Mouse (Mus musculus): ENCODE results near the gene Plau. TPM values are rescaled to one million over a fixed set of nuclear protein-coding genes. Genes with fewer than 3 reads are reported as not detected.

The Plau gene
- 64.6 TPM for polyA plus RNA-seq (2014; fragmentation: Illumina TruSeq; extraction: RNeasy Lipid Tissue Mini Kit (QIAGEN cat#74804))

DNA sequence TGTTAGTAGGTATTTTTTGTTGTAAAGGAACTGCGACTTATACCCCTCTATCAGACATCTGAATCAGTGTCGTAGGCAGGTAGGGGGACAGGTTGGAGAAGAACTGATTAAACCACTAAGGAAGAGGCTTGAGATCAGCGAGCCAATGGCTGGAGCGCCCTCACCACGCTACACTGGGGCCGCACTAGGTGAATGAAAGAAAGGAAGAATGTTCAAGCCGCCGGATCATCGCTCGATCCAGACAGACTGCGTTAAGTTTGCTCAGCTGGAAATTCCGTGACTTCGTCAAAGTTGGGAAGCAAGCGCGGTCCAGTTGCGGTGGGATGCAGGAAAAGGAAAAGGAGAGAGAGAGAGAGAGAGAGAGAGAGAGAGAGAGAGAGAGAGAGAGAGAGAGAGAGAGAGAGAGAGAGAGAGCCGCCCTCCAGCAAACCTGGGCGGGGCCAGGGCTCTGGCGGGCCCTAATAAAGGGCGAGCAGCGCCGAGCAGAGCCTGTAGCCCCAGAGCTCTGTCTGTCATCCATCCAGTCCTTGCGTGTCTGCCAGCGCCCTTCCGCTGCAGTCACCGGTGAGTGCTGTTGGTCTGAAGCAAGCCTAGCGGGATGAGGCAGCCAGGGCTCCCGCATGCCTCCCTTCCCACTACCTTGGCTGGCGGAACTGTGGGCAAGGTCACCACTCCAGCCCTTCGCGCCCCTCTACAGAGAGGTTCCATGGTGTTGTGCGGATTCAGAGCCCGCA lies at the start of gene Plau:
Gene Plau, plus strand, starts transcription at position 490 of the 734 bp plus-strand sequence.

DNA sequence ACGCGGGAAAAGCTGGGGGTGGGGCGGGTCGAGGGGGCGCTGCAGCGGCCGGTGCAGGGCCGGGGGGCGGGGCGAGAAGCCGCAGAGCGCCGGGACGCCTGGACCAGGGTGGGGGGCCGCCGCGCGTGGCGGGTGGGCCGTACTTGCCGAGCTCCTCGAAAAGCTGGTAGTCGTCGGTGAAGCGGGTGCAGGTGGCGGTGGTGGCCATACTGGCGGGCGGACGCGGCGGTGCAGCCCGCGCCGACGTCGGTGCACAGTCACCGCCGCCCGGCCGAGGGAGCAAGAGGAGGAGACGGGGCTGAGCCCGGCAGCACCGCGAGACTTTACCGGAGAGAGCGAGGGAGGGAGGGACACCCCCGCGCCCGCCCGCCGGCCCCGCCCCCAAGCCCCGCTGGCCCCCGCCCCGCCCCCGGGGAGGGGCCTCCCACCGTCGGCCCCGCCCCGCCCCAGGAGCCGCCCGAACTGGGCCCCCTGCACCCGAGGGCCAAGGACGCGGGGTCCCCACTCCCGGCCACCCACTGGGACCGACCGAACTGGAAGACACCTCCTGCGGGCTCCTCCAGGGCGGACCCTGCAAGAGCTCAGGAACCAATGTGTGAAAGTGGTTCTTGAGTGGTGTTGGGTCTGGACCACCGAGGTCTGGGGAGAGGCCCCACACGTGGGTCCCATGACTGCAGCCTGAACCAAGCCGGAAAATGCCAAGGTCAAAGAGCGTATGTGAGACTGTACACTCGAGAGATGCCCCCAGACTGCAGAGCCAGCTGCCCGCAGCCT lies 42.5 kb upstream of the Plau start, which contains the start of gene Camk2g:
Gene Camk2g, minus strand, starts transcription at position 331 of the 774 bp plus-strand sequence.

Other genes starting within 250 kb of the Plau start
- gene Usp54, start 195.6 kb upstream of the Plau start, polyA plus RNA-seq (2014; fragmentation: Illumina TruSeq; extraction: RNeasy Lipid Tissue Mini Kit (QIAGEN cat#74804)) = 16.6 TPM
- gene Myoz1, start 180.1 kb upstream of the Plau start, polyA plus RNA-seq (2014; fragmentation: Illumina TruSeq; extraction: RNeasy Lipid Tissue Mini Kit (QIAGEN cat#74804)) = not detected
- not detected for gene Synpo2l, start 168.3 kb upstream of the Plau start, polyA plus RNA-seq (2014; fragmentation: Illumina TruSeq; extraction: RNeasy Lipid Tissue Mini Kit (QIAGEN cat#74804))
- 47.9 TPM for gene Sec24c, start 162.4 kb upstream of the Plau start, polyA plus RNA-seq (2014; fragmentation: Illumina TruSeq; extraction: RNeasy Lipid Tissue Mini Kit (QIAGEN cat#74804))
- 63.7 TPM for gene Fut11, start 141.7 kb upstream of the Plau start, polyA plus RNA-seq (2014; fragmentation: Illumina TruSeq; extraction: RNeasy Lipid Tissue Mini Kit (QIAGEN cat#74804))
- 142 TPM for gene Chchd1, start 133.7 kb upstream of the Plau start, polyA plus RNA-seq (2014; fragmentation: Illumina TruSeq; extraction: RNeasy Lipid Tissue Mini Kit (QIAGEN cat#74804))
- 6.8 TPM for gene Zswim8, start 129.1 kb upstream of the Plau start, polyA plus RNA-seq (2014; fragmentation: Illumina TruSeq; extraction: RNeasy Lipid Tissue Mini Kit (QIAGEN cat#74804))
- 3.0 TPM for gene Ndst2, start 102.1 kb upstream of the Plau start, polyA plus RNA-seq (2014; fragmentation: Illumina TruSeq; extraction: RNeasy Lipid Tissue Mini Kit (QIAGEN cat#74804))
- gene Camk2g, start 42.6 kb upstream of the Plau start, polyA plus RNA-seq (2014; fragmentation: Illumina TruSeq; extraction: RNeasy Lipid Tissue Mini Kit (QIAGEN cat#74804)) = 99.3 TPM
- 190 TPM for gene Vcl, start 92.7 kb downstream of the Plau start, polyA plus RNA-seq (2014; fragmentation: Illumina TruSeq; extraction: RNeasy Lipid Tissue Mini Kit (QIAGEN cat#74804))
- gene Ap3m1, start 215.8 kb downstream of the Plau start, polyA plus RNA-seq (2014; fragmentation: Illumina TruSeq; extraction: RNeasy Lipid Tissue Mini Kit (QIAGEN cat#74804)) = 272 TPM
- 291 TPM for gene Adk, start 215.9 kb downstream of the Plau start, polyA plus RNA-seq (2014; fragmentation: Illumina TruSeq; extraction: RNeasy Lipid Tissue Mini Kit (QIAGEN cat#74804))